21 mouse cellular contexts compared by ENCODE assay signal in the genomic region with DNA sequence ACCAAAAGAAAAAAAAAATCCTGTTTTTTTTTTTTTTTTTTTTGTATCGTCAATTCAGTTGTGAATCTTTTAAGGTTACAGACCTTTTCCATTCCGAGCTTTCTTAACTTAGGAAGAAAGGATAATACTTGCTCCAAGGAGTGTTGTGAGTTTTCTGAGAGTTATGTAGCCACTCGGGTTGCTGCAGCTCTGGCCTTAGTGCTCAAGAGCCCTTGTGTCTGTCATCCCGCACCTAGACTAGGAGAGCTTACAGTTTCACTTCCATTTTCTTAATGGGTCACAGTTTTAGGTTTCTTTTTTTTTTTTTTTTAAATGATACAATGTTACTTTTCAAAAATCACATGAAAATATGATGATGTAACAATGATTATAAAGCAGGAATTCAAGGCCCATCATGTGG. TPM values are rescaled to one million over a fixed set of nuclear protein-coding genes. Genes with fewer than 3 reads are reported as not detected.
DNase-seq lines count a peak whose midpoint lies in the region; ATAC-seq and TF ChIP-seq lines count a peak whose summit lies in the region.
"Had no signal": no experiment of that assay in that cellular context is flagged by ENCODE, and none has a peak within 500 bp of the region (broad histone marks: within the 10 kb centered on the region; RNA-seq: fewer than 3 reads in every experiment).

No protein-coding gene starts in this region.

- DNase-seq in lung, postnatal 36 days = peak; percentile 27
- DNase-seq in lung, postnatal 10 days = no peak
- DNase-seq in MEL (ENCODE audit: low read depth, low spot score) = no peak
- DNase-seq in cerebellum, adult 18-20 months = no peak
- no peak for DNase-seq in left cerebral cortex, adult 18-20 months (ENCODE audit: low spot score in 2 of 2)
- DNase-seq: cerebellum, adult 8-10 months; gastrocnemius, postnatal 25 days; kidney, adult 2 months; kidney, postnatal 10 days; layer of hippocampus, adult 9-11 months; lung, embryonic 14.5 days; midbrain, embryonic 14.5 days; thymus, postnatal 25 days had no signal

- peak; percentile 67 for ATAC-seq in inflammation-experienced regulatory T-cells, adult 6 months
- no peak for ATAC-seq in heart, embryonic 11.5 days (replicated peaks; ENCODE audit: insufficient number of reproducible peaks, low FRiP score, low TSS enrichment)
- ATAC-seq: forebrain, embryonic 13.5 days; liver, embryonic 12.5 days had no signal

- no peak overlapping the region for H3K4me2 ChIP-seq in heart, embryonic 11.5 days
- H3K4me2 ChIP-seq: forebrain, embryonic 13.5 days; limb, embryonic 12.5 days; liver, embryonic 12.5 days; lung, embryonic 14.5 days had no signal

- no peak for TF ChIP-seq POLR2A in MEL (IDR thresholded peaks at IDR 0.05; ENCODE audit: control insufficient read depth in 1 of 2, insufficient read depth in 1 of 2, low read depth in 1 of 2, low read length in 2 of 2, poor library complexity in 1 of 2)

- H3K4me3 ChIP-seq in MEL (ENCODE audit: control insufficient read depth in 1 of 2, insufficient read depth in 1 of 2, low read depth in 2 of 2, low read length in 2 of 2) = no peak overlapping the region
- no peak overlapping the region for H3K4me3 ChIP-seq in heart, embryonic 11.5 days (ENCODE audit: low read depth, low read length)
- H3K4me3 ChIP-seq: forebrain, embryonic 13.5 days; hindbrain, embryonic 10.5 days; limb, embryonic 12.5 days; liver, embryonic 12.5 days; megakaryocyte, embryonic 14.5 days; myocyte had no signal

- no peak overlapping the region for H3K9ac ChIP-seq in MEL (ENCODE audit: control insufficient read depth, low read depth, low read length, poor library complexity, severe bottlenecking)
- H3K9ac ChIP-seq in heart, embryonic 11.5 days (ENCODE audit: low read depth, low read length) = no peak overlapping the region
- H3K9ac ChIP-seq: forebrain, embryonic 13.5 days; limb, embryonic 12.5 days; liver, embryonic 12.5 days; lung, embryonic 14.5 days had no signal

- TF ChIP-seq EP300 in MEL (IDR thresholded peaks at IDR 0.05; ENCODE audit: low read depth in 1 of 2, low read length in 2 of 2) = no peak

- H3K36me3 ChIP-seq in MEL (ENCODE audit: control insufficient read depth in 1 of 2, insufficient read depth in 2 of 2, low read length in 2 of 2) = peaks cover 2 to 53% of the 10 kb centered on the region in 2 experiments; a peak in 3 of 4 replicates
- H3K36me3 ChIP-seq in heart, embryonic 11.5 days (ENCODE audit: control insufficient read depth, insufficient read depth, low read length) = no peaks in the 10 kb centered on the region
- H3K36me3 ChIP-seq: hindbrain, embryonic 10.5 days; limb, embryonic 12.5 days had no signal

- no peak overlapping the region for H3K27ac ChIP-seq in MEL (ENCODE audit: control insufficient read depth, low read depth, low read length)
- no peak overlapping the region for H3K27ac ChIP-seq in heart, embryonic 11.5 days (ENCODE audit: low read depth, low read length)
- H3K27ac ChIP-seq: forebrain, embryonic 13.5 days; hindbrain, embryonic 10.5 days; limb, embryonic 12.5 days; liver, embryonic 12.5 days had no signal

- TF ChIP-seq CTCF in MEL (IDR thresholded peaks at IDR 0.05 in 2 of 3, conservative IDR thresholded peaks at IDR 0.05 in 1 of 3; ENCODE audit: control insufficient read depth in 1 of 3, insufficient read depth in 1 of 3, low read depth in 2 of 3, low read length in 3 of 3, poor library complexity in 1 of 3, severe bottlenecking in 1 of 3) = no peak

- H3K27me3 ChIP-seq in MEL (ENCODE audit: control insufficient read depth in 1 of 2, insufficient read depth in 2 of 2, low read length in 2 of 2) = no peaks in the 10 kb centered on the region
- H3K27me3 ChIP-seq in heart, embryonic 11.5 days (ENCODE audit: control insufficient read depth, insufficient read depth, low read length) = no peaks in the 10 kb centered on the region
- H3K27me3 ChIP-seq: forebrain, embryonic 13.5 days; limb, embryonic 12.5 days; liver, embryonic 12.5 days; megakaryocyte, embryonic 14.5 days had no signal

- WGBS in heart, embryonic 11.5 days (ENCODE audit: insufficient replicate concordance) = 79% methylated on average over 4 of the region's 4 CpGs

- H3K4me1 ChIP-seq in MEL (ENCODE audit: control insufficient read depth in 1 of 2, insufficient read depth in 2 of 2, low read length in 2 of 2) = peaks cover 13 to 33% of the 10 kb centered on the region in 2 experiments
- no peaks in the 10 kb centered on the region for H3K4me1 ChIP-seq in heart, embryonic 11.5 days (ENCODE audit: control insufficient read depth, insufficient read depth, low read length)
- H3K4me1 ChIP-seq: limb, embryonic 12.5 days had no signal

- H3K9me3 ChIP-seq in MEL (replicated peaks; ENCODE audit: insufficient read depth, low read length) = no peaks in the 10 kb centered on the region
- no peaks in the 10 kb centered on the region for H3K9me3 ChIP-seq in heart, embryonic 11.5 days (replicated peaks; ENCODE audit: control insufficient read depth, low read length)
- H3K9me3 ChIP-seq: forebrain, embryonic 13.5 days; hindbrain, embryonic 10.5 days; limb, embryonic 12.5 days; liver, embryonic 12.5 days; megakaryocyte, embryonic 14.5 days had no signal

- peaks cover 37% of the 10 kb centered on the region for H3K79me2 ChIP-seq in MEL (ENCODE audit: control insufficient read depth, insufficient read depth, low read length, poor library complexity)

- no peak for TF ChIP-seq RAD21 in MEL (IDR thresholded peaks at IDR 0.05; ENCODE audit: low read depth, low read length)

TF ChIP-seq in MEL, 35 proteins besides CTCF, POLR2A, EP300 and RAD21:
- TF ChIP-seq ZNF384 (IDR thresholded peaks at IDR 0.05; ENCODE audit: low read depth, low read length) = peak; percentile 59; the same call in 1 of the 2 replicates
- no peak for TF ChIP-seq CHD1 (IDR thresholded peaks at IDR 0.05; ENCODE audit: low read depth, low read length)
- TF ChIP-seq MAX (IDR thresholded peaks at IDR 0.05; ENCODE audit: low read length) = no peak
- no peak for TF ChIP-seq POLR2AphosphoS5 (IDR thresholded peaks at IDR 0.05; ENCODE audit: borderline replicate concordance, low read depth, low read length)
- TF ChIP-seq GATA1 (IDR thresholded peaks at IDR 0.05; ENCODE audit: low read depth, low read length) = no peak

RNA-seq across cellular contexts. Expression of a gene that starts 12.5 kb away (rescaled TPM):
- 13.9 and 14.5 TPM in 2 replicates for total RNA-seq in MEL (2012; rRNA removed)
- 10 to 100 TPM in 1 of 2 experiments, not detected in 1; 11.8 TPM for polyA plus RNA-seq in MEL (2012; ENCODE audit: insufficient read depth in 1 of 2, insufficient read length in 2 of 2, low read depth in 1 of 2, low replicate concordance in 2 of 2, missing spikeins in 1 of 2)
- polyA plus RNA-seq in inflammation-experienced regulatory T-cells, adult 6 months (2017; shearing (Covaris generic)) = 10 to 100 TPM; 17.0 to 21.0 (median 17.2) TPM
- total RNA-seq in left cerebral cortex, adult 18-20 months (2021) = 100 to 1,000 TPM; 224 to 233 TPM
- polyA plus RNA-seq in heart, embryonic 11.5 days (2014; fragmentation: Nextera tagmentation; extraction: Ambion mirVana) = 7.5 and 8.4 TPM in 2 replicates
